Mouse (Mus musculus) cerebellum, adult 11 months (tissue): ENCODE results near the gene Sox2.

Experiments used
- DNase-seq: peaks from one replicate; pipeline ENCODE4 v3.0.0; 2022

The Sox2 gene

GRCm38 (mm10) chr3:34649726-34650620 is at the start of gene Sox2:
TSS of gene Sox2 (plus strand) at chr3:34650405.
- peak; percentile 31 for DNase-seq

- no peak for DNase-seq
These were observed 49.1 kb upstream of the Sox2 start for GRCm38 (mm10) chr3:34601116-34601515.

- DNase-seq, result no peak
These were observed 36.1 kb upstream of the Sox2 start for GRCm38 (mm10) chr3:34614107-34614506.

- no peak for DNase-seq
These were observed 34.7 kb upstream of the Sox2 start for GRCm38 (mm10) chr3:34615526-34615925.

- no peak for DNase-seq
These were observed 31.3 kb upstream of the Sox2 start for GRCm38 (mm10) chr3:34618934-34619333.

- no peak for DNase-seq
These were observed 30.1 kb upstream of the Sox2 start for GRCm38 (mm10) chr3:34620121-34620520.

- no peak for DNase-seq
These were observed 25.4 kb upstream of the Sox2 start for GRCm38 (mm10) chr3:34624721-34625270.

- no peak for DNase-seq
These were observed 23.7 kb upstream of the Sox2 start for GRCm38 (mm10) chr3:34626521-34626920.

- DNase-seq, result no peak
These were observed 20.2 kb upstream of the Sox2 start for GRCm38 (mm10) chr3:34630031-34630430.

- DNase-seq, result no peak
These were observed 19.5 kb upstream of the Sox2 start for GRCm38 (mm10) chr3:34630736-34631135.

- DNase-seq, result no peak
These were observed 13.2 kb upstream of the Sox2 start for GRCm38 (mm10) chr3:34636958-34637357.

GRCm38 (mm10) chr3:34637481-34637880 is 12.7 kb upstream of the Sox2 start:
- no peak for DNase-seq

- DNase-seq, result no peak
These were observed 12.3 kb upstream of the Sox2 start for GRCm38 (mm10) chr3:34637926-34638325.

- no peak for DNase-seq
These were observed 11.9 kb upstream of the Sox2 start for GRCm38 (mm10) chr3:34638344-34638743.

- no peak for DNase-seq
These were observed 11.0 kb upstream of the Sox2 start for GRCm38 (mm10) chr3:34639031-34639872.

- no peak for DNase-seq
These were observed 10.3 kb upstream of the Sox2 start for GRCm38 (mm10) chr3:34639873-34640270.

GRCm38 (mm10) chr3:34640276-34640675 is 9.9 kb upstream of the Sox2 start:
- DNase-seq, result no peak

GRCm38 (mm10) chr3:34640690-34641600 is 9.3 kb upstream of the Sox2 start:
- DNase-seq, result no peak

GRCm38 (mm10) chr3:34641756-34642497 is 8.3 kb upstream of the Sox2 start:
- DNase-seq, result no peak

- DNase-seq, result peak; percentile 26
These were observed 7.7 kb upstream of the Sox2 start for GRCm38 (mm10) chr3:34642498-34642941.

GRCm38 (mm10) chr3:34643067-34643466 is 7.1 kb upstream of the Sox2 start:
- no peak for DNase-seq
